In genomic region chr1:194772053-194772452, GRCm38 (mm10) we compare ENCODE assay signal across 24 mouse cellular contexts.
DNase-seq lines count a peak whose midpoint lies in the region; ATAC-seq and TF ChIP-seq lines count a peak whose summit lies in the region.
"Had no signal": no experiment of that assay in that cellular context is flagged by ENCODE, and none has a peak within 500 bp of the region (broad histone marks: within the 10 kb centered on the region; RNA-seq: fewer than 3 reads in every experiment).

No protein-coding gene starts in this region.

- H3K27ac ChIP-seq in hindbrain, embryonic 12.5 days = no peak overlapping the region
- no peak overlapping the region for H3K27ac ChIP-seq in hindbrain, embryonic 11.5 days (ENCODE audit: low read depth, low read length)
- H3K27ac ChIP-seq in hindbrain, postnatal 0 days = no peak overlapping the region
- no peak overlapping the region for H3K27ac ChIP-seq in hindbrain, embryonic 14.5 days
- H3K27ac ChIP-seq: embryonic facial prominence, embryonic 10.5 days; embryonic facial prominence, embryonic 12.5 days; forebrain, embryonic 12.5 days had no signal

- H3K4me1 ChIP-seq in hindbrain, embryonic 12.5 days = no peaks in the 10 kb centered on the region
- no peaks in the 10 kb centered on the region for H3K4me1 ChIP-seq in hindbrain, embryonic 11.5 days (replicated peaks; ENCODE audit: control insufficient read depth, insufficient read depth, low read length)
- H3K4me1 ChIP-seq in hindbrain, postnatal 0 days (ENCODE audit: insufficient read depth, low read length) = no peaks in the 10 kb centered on the region
- no peaks in the 10 kb centered on the region for H3K4me1 ChIP-seq in hindbrain, embryonic 14.5 days (replicated peaks; ENCODE audit: control insufficient read depth, insufficient read depth, low read length)
- H3K4me1 ChIP-seq: embryonic facial prominence, embryonic 12.5 days; forebrain, embryonic 12.5 days had no signal

- no peaks in the 10 kb centered on the region for H3K27me3 ChIP-seq in hindbrain, embryonic 12.5 days
- no peaks in the 10 kb centered on the region for H3K27me3 ChIP-seq in hindbrain, embryonic 11.5 days (ENCODE audit: control insufficient read depth, insufficient read depth, low read length)
- H3K27me3 ChIP-seq in hindbrain, postnatal 0 days (ENCODE audit: insufficient read depth, low read length) = no peaks in the 10 kb centered on the region
- H3K27me3 ChIP-seq in hindbrain, embryonic 14.5 days (ENCODE audit: control insufficient read depth, insufficient read depth, low read length) = no peaks in the 10 kb centered on the region
- H3K27me3 ChIP-seq: embryonic facial prominence, embryonic 12.5 days; forebrain, embryonic 12.5 days; Patski had no signal

- ATAC-seq in hindbrain, embryonic 12.5 days (ENCODE audit: low FRiP score) = peak; percentile 26; the same call in 1 of the 2 replicates
- no peak for ATAC-seq in hindbrain, embryonic 11.5 days (ENCODE audit: low FRiP score)
- no peak for ATAC-seq in hindbrain, postnatal 0 days
- no peak for ATAC-seq in hindbrain, embryonic 14.5 days (ENCODE audit: low FRiP score)
- ATAC-seq: activated CD4-positive, CD25-positive, alpha-beta regulatory T cell, adult 4 months; forebrain, embryonic 14.5 days; forebrain, embryonic 16.5 days; Patski had no signal

- WGBS in hindbrain, embryonic 12.5 days = 59% methylated on average over 3 of the region's 3 CpGs
- 62% methylated on average over 3 of the region's 3 CpGs for WGBS in hindbrain, embryonic 11.5 days
- WGBS in hindbrain, postnatal 0 days = 40% methylated on average over 3 of the region's 3 CpGs
- WGBS in hindbrain, embryonic 14.5 days = 39% methylated on average over 3 of the region's 3 CpGs

- H3K9me3 ChIP-seq in hindbrain, embryonic 12.5 days (replicated peaks) = no peaks in the 10 kb centered on the region
- no peaks in the 10 kb centered on the region for H3K9me3 ChIP-seq in hindbrain, embryonic 11.5 days (ENCODE audit: control insufficient read depth, low read length)
- no peaks in the 10 kb centered on the region for H3K9me3 ChIP-seq in hindbrain, postnatal 0 days (ENCODE audit: low read length)
- no peaks in the 10 kb centered on the region for H3K9me3 ChIP-seq in hindbrain, embryonic 14.5 days (ENCODE audit: control insufficient read depth, low read length)
- H3K9me3 ChIP-seq: embryonic facial prominence, embryonic 10.5 days; embryonic facial prominence, embryonic 12.5 days; forebrain, embryonic 12.5 days had no signal

- no peak for TF ChIP-seq CTCF in hindbrain, postnatal 0 days (IDR thresholded peaks at IDR 0.05; ENCODE audit: low read depth)
- TF ChIP-seq CTCF in brain, embryonic 14.5 days (IDR thresholded peaks at IDR 0.05; ENCODE audit: borderline replicate concordance, extremely low read depth, insufficient read depth, insufficient read length) = no peak

- DNase-seq in hindbrain, embryonic 11.5 days (ENCODE audit: low spot score) = no peak
- DNase-seq in hindbrain, postnatal 0 days (ENCODE audit: low spot score) = peak; percentile 27
- no peak for DNase-seq in hindbrain, embryonic 14.5 days (ENCODE audit: low spot score)
- DNase-seq in brain, embryonic 14.5 days (ENCODE audit: low read depth) = peak; percentile 42
- peak; percentile 41 for DNase-seq in retina, embryonic 14.5 days (ENCODE audit: low spot score)
- DNase-seq in embryo, embryonic 10 days (ENCODE audit: low spot score) = no peak
- DNase-seq in Muller cell, postnatal 12 days (ENCODE audit: inconsistent ontology term) = no peak
- DNase-seq: adrenal gland, adult 8-10 months; adrenal gland, postnatal 14 days; adrenal gland, postnatal 36 days; cerebellum, adult 11 months; cerebellum, adult 18-20 months; cerebellum, adult 8-10 months; cerebellum, adult 9-11 months; cerebellum, postnatal 14 days; cerebellum, postnatal 36 days had no signal

- H3K36me3 ChIP-seq in hindbrain, embryonic 12.5 days = peaks cover 6% of the 10 kb centered on the region
- no peaks in the 10 kb centered on the region; the same call in 1 of the 2 replicates for H3K36me3 ChIP-seq in hindbrain, embryonic 11.5 days (ENCODE audit: control insufficient read depth, insufficient read depth, low read length)
- peaks cover 12% of the 10 kb centered on the region; the same call in 1 of the 2 replicates for H3K36me3 ChIP-seq in hindbrain, postnatal 0 days (ENCODE audit: insufficient read depth, low read length)
- peaks cover 60% of the 10 kb centered on the region for H3K36me3 ChIP-seq in hindbrain, embryonic 14.5 days (replicated peaks; ENCODE audit: control insufficient read depth, insufficient read depth)
- H3K36me3 ChIP-seq: embryonic facial prominence, embryonic 12.5 days had no signal

- H3K4me3 ChIP-seq in hindbrain, embryonic 12.5 days = no peak overlapping the region
- H3K4me3 ChIP-seq in hindbrain, embryonic 11.5 days (ENCODE audit: low read depth, low read length) = no peak overlapping the region
- H3K4me3 ChIP-seq in hindbrain, postnatal 0 days (ENCODE audit: low read length) = no peak overlapping the region
- H3K4me3 ChIP-seq in hindbrain, embryonic 14.5 days (replicated peaks; ENCODE audit: low read length) = no peak overlapping the region
- H3K4me3 ChIP-seq: embryonic facial prominence, embryonic 10.5 days; embryonic facial prominence, embryonic 12.5 days; forebrain, embryonic 12.5 days had no signal

- TF ChIP-seq POLR2A in brain, embryonic 14.5 days (IDR thresholded peaks at IDR 0.05; ENCODE audit: borderline replicate concordance, extremely low read depth, insufficient read depth, insufficient read length, poor library complexity, severe bottlenecking) = no peak

- H3K4me2 ChIP-seq in hindbrain, embryonic 12.5 days (replicated peaks) = no peak overlapping the region
- H3K4me2 ChIP-seq in hindbrain, embryonic 11.5 days (replicated peaks; ENCODE audit: low read depth, low read length) = no peak overlapping the region
- no peak overlapping the region for H3K4me2 ChIP-seq in hindbrain, postnatal 0 days (ENCODE audit: low read depth, low read length)
- no peak overlapping the region for H3K4me2 ChIP-seq in hindbrain, embryonic 14.5 days (replicated peaks)
- H3K4me2 ChIP-seq: embryonic facial prominence, embryonic 12.5 days; forebrain, embryonic 12.5 days had no signal

- no peak overlapping the region for H3K9ac ChIP-seq in hindbrain, embryonic 12.5 days
- no peak overlapping the region for H3K9ac ChIP-seq in hindbrain, embryonic 11.5 days (ENCODE audit: low read depth, low read length)
- H3K9ac ChIP-seq in hindbrain, postnatal 0 days (replicated peaks; ENCODE audit: low read length) = no peak overlapping the region
- no peak overlapping the region for H3K9ac ChIP-seq in hindbrain, embryonic 14.5 days
- H3K9ac ChIP-seq: embryonic facial prominence, embryonic 12.5 days; forebrain, embryonic 12.5 days had no signal

Comparison
In these comparisons a context has a peak if more than half of its experiments do, and no peak if none do; other contexts are left out.
1. DNase-seq: peak in hindbrain, postnatal 0 days (single experiment), brain, embryonic 14.5 days (single experiment) and retina, embryonic 14.5 days (single experiment); none in hindbrain, embryonic 11.5 days (single experiment), hindbrain, embryonic 14.5 days (single experiment), embryo, embryonic 10 days (single experiment) and Muller cell, postnatal 12 days (single experiment).